Mouse (Mus musculus): ENCODE measurements around the gene Gm12166. TPM values are rescaled to one million over a fixed set of nuclear protein-coding genes. Genes with fewer than 3 reads are reported as not detected.

The Gm12166 gene
- polyA plus RNA-seq, 1 experiment from 2014 or later = 6.6 TPM

DNA sequence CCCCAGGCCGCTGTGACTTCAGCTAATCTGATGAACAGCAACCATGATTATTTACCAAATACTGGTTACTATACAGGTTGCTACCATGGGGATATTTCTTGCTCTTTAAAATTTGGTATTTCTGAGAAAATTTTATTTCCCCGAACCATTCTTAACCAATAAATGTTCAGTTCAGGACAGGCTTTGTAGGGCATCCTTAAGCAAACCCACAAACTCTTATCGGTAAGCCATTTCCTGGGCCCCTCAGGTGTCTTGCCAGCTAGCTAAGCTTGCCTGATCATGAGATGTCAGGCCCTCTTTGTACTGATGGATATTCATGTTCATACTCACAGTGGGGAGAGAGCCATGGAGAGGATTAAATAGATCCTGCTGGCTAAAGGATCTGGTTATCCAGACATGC, 34.3 kb upstream of the Gm12166 start:
- Histone ChIP-seq H3K4me1 (replicated peaks; ENCODE audit: control insufficient read depth, insufficient read depth, low read length) (no peaks in the 10 kb centered on the region), H3K27me3 (ENCODE audit: control insufficient read depth, insufficient read depth, low read length) (no peaks in the 10 kb centered on the region), H3K36me3 (replicated peaks; ENCODE audit: control insufficient read depth, insufficient read depth) (peaks cover 8% of the 10 kb centered on the region; the same call in 1 of the 2 replicates), H3K27ac (no peak overlapping the region), H3K9me3 (ENCODE audit: control insufficient read depth, low read length) (no peaks in the 10 kb centered on the region), H3K9ac (no peak overlapping the region), H3K4me3 (replicated peaks; ENCODE audit: low read length) (no peak overlapping the region), H3K4me2 (replicated peaks) (no peak overlapping the region)
- WGBS = 98% methylated on average over 3 of the region's 3 CpGs
- ATAC-seq (ENCODE audit: low FRiP score) (no peak), DNase-seq (ENCODE audit: low spot score) (no peak)

DNA sequence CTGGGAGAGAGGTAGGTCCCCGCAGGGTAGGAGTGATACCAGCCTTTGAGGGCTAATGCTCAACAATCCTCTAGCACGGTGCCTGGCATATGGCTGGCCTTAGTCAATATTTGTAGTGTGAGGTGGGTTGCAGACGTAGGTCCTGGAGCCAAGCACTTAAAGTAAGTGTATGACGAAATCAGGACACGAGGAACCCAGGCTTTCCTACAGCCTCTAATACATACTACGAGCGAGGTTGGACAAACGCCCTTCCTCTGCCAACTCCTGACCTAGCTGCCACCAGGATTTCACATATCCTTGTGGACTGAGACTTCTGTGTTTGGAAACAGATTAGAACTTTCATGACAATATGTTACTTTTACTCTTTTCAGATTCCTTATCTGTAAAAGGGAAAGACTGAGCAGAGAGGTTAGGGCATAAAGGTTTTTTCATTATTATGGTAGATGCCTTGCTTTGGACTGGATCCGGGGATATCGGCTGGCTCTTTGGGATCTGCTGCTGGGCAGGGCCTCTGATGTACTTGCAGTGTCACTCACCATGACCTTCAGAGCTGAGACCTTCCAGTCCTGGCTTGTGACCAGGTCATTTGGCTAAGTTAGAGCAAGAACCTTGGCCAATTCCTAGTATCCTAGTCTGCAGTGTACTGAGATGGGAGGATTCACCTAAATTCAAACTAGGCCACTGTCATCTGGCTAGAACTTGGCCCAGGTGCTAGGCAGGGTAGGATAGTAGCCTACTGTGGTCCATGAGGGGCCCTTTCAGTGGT, 33.5 kb upstream of the Gm12166 start:
- no peaks in the 10 kb centered on the region for H3K9me3 ChIP-seq (ENCODE audit: control insufficient read depth, low read length)
- H3K27ac ChIP-seq = no peak overlapping the region
- DNase-seq (ENCODE audit: low spot score) = no peak
- WGBS = 94% methylated on average over 10 of the region's 10 CpGs
- H3K36me3 ChIP-seq (replicated peaks; ENCODE audit: control insufficient read depth, insufficient read depth) = peaks cover 8% of the 10 kb centered on the region; the same call in 1 of the 2 replicates
- H3K4me1 ChIP-seq (replicated peaks; ENCODE audit: control insufficient read depth, insufficient read depth, low read length) = no peaks in the 10 kb centered on the region
- no peaks in the 10 kb centered on the region for H3K27me3 ChIP-seq (ENCODE audit: control insufficient read depth, insufficient read depth, low read length)
- H3K4me2 ChIP-seq (replicated peaks) = no peak overlapping the region
- ATAC-seq (ENCODE audit: low FRiP score) = no peak
- no peak overlapping the region for H3K4me3 ChIP-seq (replicated peaks; ENCODE audit: low read length)
- no peak overlapping the region for H3K9ac ChIP-seq

DNA sequence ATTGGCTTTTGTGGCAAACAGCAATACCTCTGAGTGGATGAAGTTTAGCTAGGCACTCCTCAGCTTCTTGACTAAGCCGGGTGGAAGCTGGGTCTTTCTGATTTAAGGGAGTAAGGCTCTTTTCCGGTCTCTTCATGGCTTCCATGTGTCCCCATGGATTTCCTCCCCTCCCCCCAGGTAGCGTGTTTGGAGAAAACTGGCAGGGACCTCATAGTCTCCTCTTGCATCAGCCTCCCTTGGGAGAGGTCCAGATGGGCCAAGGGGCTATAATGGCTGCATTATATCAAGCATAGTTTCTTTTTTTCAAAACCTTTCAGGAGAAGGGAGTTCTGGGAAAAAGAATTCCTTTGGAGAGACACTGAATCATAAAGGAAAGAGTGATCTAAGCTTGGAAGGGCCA, 32.4 kb upstream of the Gm12166 start:
- Histone ChIP-seq H3K27me3 (ENCODE audit: control insufficient read depth, insufficient read depth, low read length) (no peaks in the 10 kb centered on the region), H3K4me3 (replicated peaks; ENCODE audit: low read length) (no peak overlapping the region), H3K4me1 (replicated peaks; ENCODE audit: control insufficient read depth, insufficient read depth, low read length) (no peaks in the 10 kb centered on the region), H3K4me2 (replicated peaks) (no peak overlapping the region), H3K36me3 (replicated peaks; ENCODE audit: control insufficient read depth, insufficient read depth) (peaks cover 8% of the 10 kb centered on the region; the same call in 1 of the 2 replicates), H3K27ac (no peak overlapping the region), H3K9me3 (ENCODE audit: control insufficient read depth, low read length) (no peaks in the 10 kb centered on the region), H3K9ac (no peak overlapping the region)
- no peak for DNase-seq (ENCODE audit: low spot score)
- WGBS = 82% methylated on average over 3 of the region's 3 CpGs
- no peak for ATAC-seq (ENCODE audit: low FRiP score)

DNA sequence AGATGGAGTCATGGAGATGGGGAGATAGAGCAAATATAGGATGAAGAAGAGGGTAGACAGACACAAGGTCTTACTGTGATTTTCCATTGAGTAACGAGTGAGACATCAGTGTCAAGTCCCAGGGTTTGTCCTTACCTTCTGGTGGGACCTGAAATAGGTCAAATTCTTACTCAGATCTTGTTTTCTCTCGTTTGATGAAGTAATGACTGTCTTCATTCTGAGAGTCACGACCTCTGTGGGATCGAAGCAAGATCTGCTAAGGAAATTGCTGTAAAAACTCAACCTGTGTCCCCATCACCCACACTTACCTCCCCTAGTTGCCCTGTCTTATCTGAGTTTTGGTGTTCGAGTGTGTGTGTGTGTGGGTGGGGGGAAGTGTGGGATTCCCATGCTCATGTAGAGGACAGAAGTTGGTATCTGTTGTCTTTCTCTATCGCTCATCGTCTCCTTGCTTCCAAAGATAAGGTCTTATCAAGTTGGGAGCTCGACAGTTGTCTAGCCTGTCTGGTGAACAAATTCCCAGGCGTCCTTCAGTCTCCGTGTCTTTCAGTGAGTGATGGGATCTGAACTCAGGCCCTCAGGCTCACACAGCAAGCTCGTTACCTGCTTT, 31.8 kb upstream of the Gm12166 start:
- 93% methylated on average over 11 of the region's 11 CpGs for WGBS
- H3K27ac ChIP-seq = no peak overlapping the region
- H3K4me2 ChIP-seq (replicated peaks) = no peak overlapping the region
- H3K4me1 ChIP-seq (replicated peaks; ENCODE audit: control insufficient read depth, insufficient read depth, low read length) = no peaks in the 10 kb centered on the region
- no peaks in the 10 kb centered on the region for H3K9me3 ChIP-seq (ENCODE audit: control insufficient read depth, low read length)
- peaks cover 8% of the 10 kb centered on the region; the same call in 1 of the 2 replicates for H3K36me3 ChIP-seq (replicated peaks; ENCODE audit: control insufficient read depth, insufficient read depth)
- ATAC-seq (ENCODE audit: low FRiP score) (no peak), DNase-seq (ENCODE audit: low spot score) (no peak)
- H3K27me3 ChIP-seq (ENCODE audit: control insufficient read depth, insufficient read depth, low read length) = no peaks in the 10 kb centered on the region
- no peak overlapping the region for H3K9ac ChIP-seq
- no peak overlapping the region for H3K4me3 ChIP-seq (replicated peaks; ENCODE audit: low read length)

DNA sequence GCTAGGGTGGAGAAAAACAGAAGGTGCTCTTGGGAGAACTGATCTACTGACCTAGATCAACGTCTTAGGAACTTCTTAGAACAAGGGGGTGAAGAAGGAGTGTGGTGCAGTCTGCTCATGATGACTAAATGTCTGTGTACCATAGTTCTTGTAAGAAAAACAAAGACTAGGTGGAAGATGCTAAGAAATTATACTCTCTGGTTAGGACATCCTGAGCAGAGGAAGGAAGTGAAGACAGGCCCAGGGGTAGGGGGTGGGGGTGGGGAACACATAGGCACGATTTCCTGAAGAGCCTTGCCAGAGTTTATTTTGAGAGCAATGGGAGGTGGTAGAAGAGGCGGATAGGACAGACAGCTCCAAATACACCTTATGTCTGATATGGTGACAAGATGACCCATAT, 31.3 kb upstream of the Gm12166 start:
- ATAC-seq (ENCODE audit: low FRiP score) (no peak), DNase-seq (ENCODE audit: low spot score) (no peak)
- no peak overlapping the region for H3K9ac ChIP-seq
- WGBS = 81% methylated on average over 3 of the region's 3 CpGs
- no peaks in the 10 kb centered on the region for H3K27me3 ChIP-seq (ENCODE audit: control insufficient read depth, insufficient read depth, low read length)
- peaks cover 8% of the 10 kb centered on the region; the same call in 1 of the 2 replicates for H3K36me3 ChIP-seq (replicated peaks; ENCODE audit: control insufficient read depth, insufficient read depth)
- H3K4me1 ChIP-seq (replicated peaks; ENCODE audit: control insufficient read depth, insufficient read depth, low read length) = no peaks in the 10 kb centered on the region
- H3K4me3 ChIP-seq (replicated peaks; ENCODE audit: low read length) = no peak overlapping the region
- no peaks in the 10 kb centered on the region for H3K9me3 ChIP-seq (ENCODE audit: control insufficient read depth, low read length)
- no peak overlapping the region for H3K27ac ChIP-seq
- H3K4me2 ChIP-seq (replicated peaks) = no peak overlapping the region

DNA sequence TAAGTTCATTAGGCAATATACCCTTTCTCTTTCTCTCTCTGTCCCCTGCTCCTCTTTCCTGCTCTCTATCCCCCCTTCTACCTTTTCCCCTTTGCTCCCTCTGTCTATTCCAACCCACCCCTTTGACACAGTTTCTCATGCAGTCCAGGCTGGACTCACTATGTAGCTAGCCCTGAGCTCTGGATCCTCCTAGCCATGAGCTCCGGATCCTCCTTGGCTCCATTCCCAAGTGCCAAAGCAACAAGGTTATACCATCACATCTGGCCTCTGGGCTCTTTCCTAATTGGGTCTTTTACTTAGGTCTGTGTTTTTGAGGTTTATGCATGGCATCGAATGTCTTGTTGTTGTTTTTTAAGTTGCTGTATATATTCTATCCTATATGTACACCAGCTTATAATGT, 29.0 kb upstream of the Gm12166 start:
- Histone ChIP-seq H3K27me3 (ENCODE audit: control insufficient read depth, insufficient read depth, low read length) (no peaks in the 10 kb centered on the region), H3K9ac (no peak overlapping the region), H3K36me3 (replicated peaks; ENCODE audit: control insufficient read depth, insufficient read depth) (peaks cover 14% of the 10 kb centered on the region), H3K27ac (no peak overlapping the region), H3K4me3 (replicated peaks; ENCODE audit: low read length) (no peak overlapping the region), H3K4me1 (replicated peaks; ENCODE audit: control insufficient read depth, insufficient read depth, low read length) (no peaks in the 10 kb centered on the region), H3K9me3 (ENCODE audit: control insufficient read depth, low read length) (no peaks in the 10 kb centered on the region), H3K4me2 (replicated peaks) (no peak overlapping the region)
- DNase-seq (ENCODE audit: low spot score) (no peak), ATAC-seq (ENCODE audit: low FRiP score) (no peak)
- 88% methylated on average over 2 of the region's 2 CpGs for whole genome bisulfite sequencing

DNA sequence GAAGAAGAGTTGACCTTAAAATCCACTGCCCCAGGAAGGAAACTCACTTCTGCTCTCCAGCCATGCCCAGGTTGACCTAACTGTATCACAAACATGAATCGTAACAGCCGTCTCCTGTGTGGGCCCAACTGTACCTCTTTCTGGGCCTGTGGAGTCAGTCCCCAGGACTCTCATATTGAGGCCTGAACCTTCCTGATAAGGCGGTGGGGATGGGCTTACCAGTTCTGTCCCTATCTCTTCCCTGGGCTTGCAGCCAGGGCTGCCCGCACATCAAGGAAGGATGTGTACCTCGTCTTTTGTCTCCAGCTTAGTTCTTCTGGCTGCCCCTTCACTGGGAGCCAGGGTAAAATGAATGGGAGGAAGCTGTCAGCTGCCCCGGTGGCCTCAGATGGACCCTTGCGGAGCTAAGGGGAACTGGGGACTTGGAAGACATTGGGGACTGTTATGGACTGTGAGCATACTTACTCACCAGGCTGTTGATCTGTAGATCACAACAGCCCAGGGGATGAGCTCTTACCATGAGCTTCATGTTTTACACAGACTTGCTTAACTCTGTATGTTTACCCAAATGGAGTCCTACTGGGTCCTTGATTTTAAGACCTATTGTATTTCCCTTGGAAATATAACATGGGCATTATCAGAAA, 25.7 kb upstream of the Gm12166 start:
- H3K9ac ChIP-seq = no peak overlapping the region
- no peaks in the 10 kb centered on the region for H3K27me3 ChIP-seq (ENCODE audit: control insufficient read depth, insufficient read depth, low read length)
- H3K4me1 ChIP-seq (replicated peaks; ENCODE audit: control insufficient read depth, insufficient read depth, low read length) = 0 out of 2 replicates have a peak, but pooled peaks cover 5% of the 10 kb centered on the region
- H3K27ac ChIP-seq = no peak overlapping the region
- peaks cover 13% of the 10 kb centered on the region for H3K36me3 ChIP-seq (replicated peaks; ENCODE audit: control insufficient read depth, insufficient read depth)
- WGBS = 88% methylated on average over 7 of the region's 7 CpGs
- ATAC-seq (ENCODE audit: low FRiP score) (no peak), DNase-seq (ENCODE audit: low spot score) (no peak)
- no peak overlapping the region for H3K4me3 ChIP-seq (replicated peaks; ENCODE audit: low read length)
- no peak overlapping the region for H3K4me2 ChIP-seq (replicated peaks)
- no peaks in the 10 kb centered on the region for H3K9me3 ChIP-seq (ENCODE audit: control insufficient read depth, low read length)

DNA sequence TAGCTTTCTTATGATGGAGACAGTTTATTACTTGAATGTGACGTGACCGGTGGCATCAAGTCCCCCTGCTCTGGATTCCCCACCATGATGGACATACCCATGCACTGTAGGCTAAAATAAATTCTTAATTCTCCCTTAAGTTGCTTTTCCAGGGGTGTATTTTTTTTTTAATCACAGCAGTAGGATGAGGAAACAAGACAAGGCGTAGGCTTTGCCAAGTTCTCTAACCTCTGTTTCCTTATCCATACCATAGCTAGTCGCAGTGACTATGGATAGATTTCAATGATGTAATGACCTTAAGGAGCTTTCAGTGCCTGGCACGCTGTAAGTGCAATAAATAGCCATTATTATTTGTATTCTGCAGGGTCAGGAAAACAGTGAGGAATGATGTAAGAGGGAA, 25.2 kb upstream of the Gm12166 start:
- Histone ChIP-seq H3K4me3 (replicated peaks; ENCODE audit: low read length) (no peak overlapping the region), H3K27me3 (ENCODE audit: control insufficient read depth, insufficient read depth, low read length) (no peaks in the 10 kb centered on the region), H3K36me3 (replicated peaks; ENCODE audit: control insufficient read depth, insufficient read depth) (peaks cover 13% of the 10 kb centered on the region), H3K9ac (no peak overlapping the region), H3K27ac (no peak overlapping the region), H3K9me3 (ENCODE audit: control insufficient read depth, low read length) (no peaks in the 10 kb centered on the region), H3K4me2 (replicated peaks) (no peak overlapping the region), H3K4me1 (replicated peaks; ENCODE audit: control insufficient read depth, insufficient read depth, low read length) (0 out of 2 replicates have a peak, but pooled peaks cover 5% of the 10 kb centered on the region)
- no peak for ATAC-seq (ENCODE audit: low FRiP score)
- WGBS = 93% methylated on average over 5 of the region's 5 CpGs
- DNase-seq (ENCODE audit: low spot score) = no peak

DNA sequence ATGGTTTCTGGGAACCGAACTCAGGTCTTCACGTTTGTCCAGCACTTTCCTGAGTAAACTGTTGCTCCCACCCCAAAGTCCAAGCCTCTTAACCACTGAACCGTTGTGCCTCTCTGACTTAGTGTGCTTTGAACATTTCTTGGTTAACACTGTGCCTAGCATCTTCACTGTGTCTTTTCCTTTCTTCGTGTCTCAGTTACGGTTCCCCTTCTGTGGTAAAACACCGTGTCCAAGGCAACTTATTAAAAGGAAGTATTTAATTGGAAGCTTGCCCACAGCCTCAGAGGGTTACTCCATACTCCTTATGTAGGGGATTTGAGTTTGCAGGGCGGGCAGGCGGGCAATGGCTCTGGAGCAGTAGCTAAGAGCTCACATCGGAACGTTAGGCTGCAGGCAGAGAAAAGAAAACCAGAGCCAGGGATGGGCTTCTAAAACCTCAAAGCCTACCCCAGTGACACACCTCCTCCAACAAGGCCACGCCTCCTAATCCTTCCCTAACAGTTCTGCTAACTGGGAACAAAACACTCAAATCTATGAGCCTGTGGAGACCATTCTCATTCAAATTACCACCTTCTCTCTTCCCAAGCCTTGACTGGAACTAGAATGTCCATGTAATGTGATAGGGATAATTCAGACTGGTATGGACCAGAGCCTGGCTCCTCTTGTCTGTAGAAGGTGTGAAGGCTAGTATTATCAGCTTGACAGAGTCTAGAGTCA, 24.5 kb upstream of the Gm12166 start:
- 91% methylated on average over 11 of the region's 11 CpGs for WGBS
- no peak for DNase-seq (ENCODE audit: low spot score)
- no peak overlapping the region for H3K27ac ChIP-seq
- H3K4me1 ChIP-seq (replicated peaks; ENCODE audit: control insufficient read depth, insufficient read depth, low read length) = 0 out of 2 replicates have a peak, but pooled peaks cover 5% of the 10 kb centered on the region
- H3K9ac ChIP-seq = no peak overlapping the region
- H3K4me2 ChIP-seq (replicated peaks) = no peak overlapping the region
- peaks cover 13% of the 10 kb centered on the region for H3K36me3 ChIP-seq (replicated peaks; ENCODE audit: control insufficient read depth, insufficient read depth)
- H3K27me3 ChIP-seq (ENCODE audit: control insufficient read depth, insufficient read depth, low read length) = no peaks in the 10 kb centered on the region
- H3K9me3 ChIP-seq (ENCODE audit: control insufficient read depth, low read length) = no peaks in the 10 kb centered on the region
- no peak overlapping the region for H3K4me3 ChIP-seq (replicated peaks; ENCODE audit: low read length)
- ATAC-seq (ENCODE audit: low FRiP score) = no peak

Data from hindbrain, embryonic 14.5 days (tissue).